Mouse (Mus musculus): Measurements from ENCODE around the gene Mpg. TPM values are rescaled to one million over a fixed set of nuclear protein-coding genes. Genes with fewer than 3 reads are reported as not detected.

Mpg gene
- polyA plus RNA-seq (2014; fragmentation: Nextera tagmentation; extraction: Ambion mirVana) = 39.6 and 42.2 TPM in 2 replicates

DNA sequence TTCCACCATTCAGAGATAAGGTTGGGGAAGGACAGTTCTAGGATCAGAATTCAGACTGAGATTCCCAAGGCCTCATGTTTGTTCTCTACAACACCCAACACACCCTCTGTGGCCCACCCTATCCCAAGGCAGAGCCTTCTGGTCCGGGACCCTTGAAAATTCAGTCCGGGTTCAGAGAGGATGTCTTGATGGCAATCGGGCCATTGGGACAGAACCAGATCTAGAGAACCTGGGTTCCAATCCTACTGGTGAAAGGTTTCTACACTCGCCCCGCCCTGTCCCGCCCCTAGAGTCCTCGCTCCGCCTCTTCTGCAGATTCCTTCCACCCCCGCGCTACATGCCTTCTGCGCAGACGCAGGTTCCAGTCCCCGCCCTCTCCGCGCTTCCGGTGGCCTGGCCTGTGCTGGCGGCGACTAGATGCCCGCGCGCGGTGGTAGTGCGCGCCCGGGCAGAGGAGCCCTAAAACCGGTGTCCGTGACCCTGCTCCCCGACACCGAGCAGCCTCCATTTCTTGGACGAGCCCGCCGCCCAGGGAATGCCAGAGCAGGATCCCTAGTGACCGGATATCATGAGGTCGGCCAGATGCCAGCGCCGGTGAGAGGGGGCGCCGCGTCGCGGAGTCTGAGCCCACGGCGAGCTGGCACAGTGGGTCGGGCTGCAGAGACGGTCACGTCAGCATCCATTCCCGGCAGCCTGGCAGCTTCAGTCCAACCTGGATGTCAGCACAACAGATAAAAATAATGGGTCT, at the start of gene Mpg:
TSS of gene Mpg (plus strand) at position 382 of the 748 bp plus-strand sequence.
- Histone ChIP-seq H3K36me3 (ENCODE audit: insufficient read depth) (peaks cover 32% of the 10 kb centered on the region), H3K4me1 (ENCODE audit: insufficient read depth) (peaks cover 32% of the 10 kb centered on the region), H3K9ac (peak within 1 kb of the TSS; percentile 84), H3K9me3 (ENCODE audit: low read depth, low read length) (no peaks in the 10 kb centered on the region), H3K27me3 (ENCODE audit: insufficient read depth, low read length) (no peaks in the 10 kb centered on the region), H3K27ac (ENCODE audit: low read depth) (peak within 1 kb of the TSS; percentile 98), H3K4me3 (ENCODE audit: low read depth, low read length) (peak within 1 kb of the TSS; percentile 70), H3K4me2 (peak within 1 kb of the TSS; percentile 84)
- ATAC-seq (ENCODE audit: insufficient read depth) = peak; percentile 59
- WGBS = 2% methylated on average over 47 of the region's 47 CpGs
- DNase-seq = peak; percentile 94
- no peak for TF ChIP-seq CTCF (IDR thresholded peaks at IDR 0.05; ENCODE audit: low read depth)

- H3K36me3 ChIP-seq (ENCODE audit: insufficient read depth) = no peaks in the 10 kb centered on the region
- TF ChIP-seq CTCF (IDR thresholded peaks at IDR 0.05; ENCODE audit: low read depth) = no peak
- no peak overlapping the region for H3K27ac ChIP-seq (ENCODE audit: low read depth)
- H3K9me3 ChIP-seq (ENCODE audit: low read depth, low read length) = peaks cover 4% of the 10 kb centered on the region; the same call in 1 of the 2 replicates
- H3K4me2 ChIP-seq = no peak overlapping the region
- H3K27me3 ChIP-seq (ENCODE audit: insufficient read depth, low read length) = no peaks in the 10 kb centered on the region
- no peak overlapping the region for H3K9ac ChIP-seq
- WGBS = 64% methylated on average over 1 of the region's 1 CpGs
- H3K4me3 ChIP-seq (ENCODE audit: low read depth, low read length) = no peak overlapping the region
- DNase-seq (no peak), ATAC-seq (ENCODE audit: insufficient read depth) (no peak)
- H3K4me1 ChIP-seq (ENCODE audit: insufficient read depth) = no peaks in the 10 kb centered on the region
Observed at GRCm38 (mm10) chr11:32178506-32178905, 47.8 kb upstream of the Mpg start.

DNA sequence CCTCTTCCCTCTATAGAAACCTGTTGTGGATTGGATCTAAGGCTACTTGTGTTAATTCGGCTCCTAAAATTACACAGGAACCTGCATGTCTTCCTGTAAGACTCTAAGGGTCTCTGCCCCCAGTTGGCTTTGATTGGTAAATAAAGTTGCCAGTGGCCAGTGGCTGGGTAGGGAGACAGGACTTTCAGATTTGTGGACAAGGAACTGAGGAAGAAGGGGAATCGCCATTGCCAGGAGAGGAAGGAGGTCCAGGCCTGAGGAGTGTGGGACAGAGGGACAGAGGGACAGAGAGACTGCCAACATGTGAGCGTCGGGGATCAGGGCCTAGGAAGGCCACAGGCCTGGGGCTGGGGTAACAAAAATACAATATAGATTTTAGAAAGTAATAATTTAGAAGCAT, 45.1 kb upstream of the Mpg start:
- ATAC-seq (ENCODE audit: insufficient read depth) (no peak), DNase-seq (no peak)
- Histone ChIP-seq H3K4me3 (ENCODE audit: low read depth, low read length) (no peak overlapping the region), H3K27ac (ENCODE audit: low read depth) (no peak overlapping the region), H3K27me3 (ENCODE audit: insufficient read depth, low read length) (no peaks in the 10 kb centered on the region), H3K4me2 (no peak overlapping the region), H3K4me1 (ENCODE audit: insufficient read depth) (no peaks in the 10 kb centered on the region), H3K9ac (no peak overlapping the region), H3K9me3 (ENCODE audit: low read depth, low read length) (peaks cover 4% of the 10 kb centered on the region; the same call in 1 of the 2 replicates), H3K36me3 (ENCODE audit: insufficient read depth) (no peaks in the 10 kb centered on the region)
- TF ChIP-seq CTCF (IDR thresholded peaks at IDR 0.05; ENCODE audit: low read depth) = no peak
- WGBS = 80% methylated on average over 4 of the region's 4 CpGs

DNA sequence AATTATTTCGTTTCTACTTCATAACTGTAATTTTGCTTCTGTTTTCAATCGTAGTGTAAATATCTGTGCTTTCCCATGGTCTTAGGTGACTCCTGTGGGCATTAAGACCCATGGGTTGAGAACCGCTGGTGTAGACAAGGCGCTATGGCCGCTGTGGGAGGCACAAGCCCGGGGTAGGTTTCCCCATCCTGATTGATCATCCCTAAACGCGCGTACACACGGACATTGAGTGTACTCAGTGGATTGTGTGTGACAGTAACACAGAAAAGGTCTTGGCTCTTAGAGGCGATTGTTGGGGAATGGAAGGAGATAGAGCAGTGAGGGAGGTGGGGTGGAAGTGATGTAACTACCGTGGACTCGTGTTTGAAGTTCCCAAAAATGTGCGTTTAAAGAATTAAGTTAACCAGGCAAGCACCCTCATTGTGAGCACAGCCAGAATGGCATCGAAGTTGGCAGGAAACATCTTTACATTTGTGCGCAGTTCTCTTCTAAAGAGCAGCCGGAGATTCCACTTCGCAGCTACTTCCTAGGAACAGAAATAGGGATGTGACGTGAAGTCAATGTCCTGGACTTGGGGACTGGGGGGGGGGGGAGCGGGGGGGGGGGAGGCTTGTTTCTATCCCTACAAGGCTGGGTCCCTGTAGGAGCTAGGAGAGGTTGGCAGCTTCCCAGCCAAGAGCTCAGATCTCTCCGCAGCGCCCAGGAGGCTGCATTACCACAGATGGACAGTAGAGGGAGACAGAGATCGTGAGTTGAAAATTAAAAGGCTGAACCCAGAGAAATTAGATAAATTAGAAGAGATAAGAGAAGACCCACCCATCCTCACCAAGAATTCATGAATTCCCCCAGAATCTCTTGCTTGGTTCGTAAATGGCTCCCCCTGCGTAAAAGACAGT, 44.1 kb upstream of the Mpg start:
- Histone ChIP-seq H3K4me3 (ENCODE audit: low read depth, low read length) (no peak overlapping the region), H3K4me1 (ENCODE audit: insufficient read depth) (no peaks in the 10 kb centered on the region), H3K27me3 (ENCODE audit: insufficient read depth, low read length) (no peaks in the 10 kb centered on the region), H3K27ac (ENCODE audit: low read depth) (no peak overlapping the region), H3K9me3 (ENCODE audit: low read depth, low read length) (peaks cover 4% of the 10 kb centered on the region; the same call in 1 of the 2 replicates), H3K4me2 (no peak overlapping the region), H3K9ac (no peak overlapping the region), H3K36me3 (ENCODE audit: insufficient read depth) (no peaks in the 10 kb centered on the region)
- peak; percentile 93 for TF ChIP-seq CTCF (IDR thresholded peaks at IDR 0.05; ENCODE audit: low read depth)
- ATAC-seq (ENCODE audit: insufficient read depth) = peak; percentile 56; the same call in 1 of the 2 replicates
- 44% methylated on average over 23 of the region's 25 CpGs for WGBS
- DNase-seq = peak; percentile 95

GRCm38 (mm10) chr11:32184469-32184868, 41.8 kb upstream of the Mpg start:
- Histone ChIP-seq H3K9me3 (ENCODE audit: low read depth, low read length) (no peaks in the 10 kb centered on the region), H3K36me3 (ENCODE audit: insufficient read depth) (no peaks in the 10 kb centered on the region), H3K27ac (ENCODE audit: low read depth) (no peak overlapping the region), H3K4me2 (no peak overlapping the region), H3K9ac (no peak overlapping the region), H3K4me1 (ENCODE audit: insufficient read depth) (no peaks in the 10 kb centered on the region), H3K27me3 (ENCODE audit: insufficient read depth, low read length) (no peaks in the 10 kb centered on the region), H3K4me3 (ENCODE audit: low read depth, low read length) (no peak overlapping the region)
- DNase-seq (no peak), ATAC-seq (ENCODE audit: insufficient read depth) (no peak)
- TF ChIP-seq CTCF (IDR thresholded peaks at IDR 0.05; ENCODE audit: low read depth) = no peak
- WGBS = 81% methylated on average over 8 of the region's 8 CpGs

DNA sequence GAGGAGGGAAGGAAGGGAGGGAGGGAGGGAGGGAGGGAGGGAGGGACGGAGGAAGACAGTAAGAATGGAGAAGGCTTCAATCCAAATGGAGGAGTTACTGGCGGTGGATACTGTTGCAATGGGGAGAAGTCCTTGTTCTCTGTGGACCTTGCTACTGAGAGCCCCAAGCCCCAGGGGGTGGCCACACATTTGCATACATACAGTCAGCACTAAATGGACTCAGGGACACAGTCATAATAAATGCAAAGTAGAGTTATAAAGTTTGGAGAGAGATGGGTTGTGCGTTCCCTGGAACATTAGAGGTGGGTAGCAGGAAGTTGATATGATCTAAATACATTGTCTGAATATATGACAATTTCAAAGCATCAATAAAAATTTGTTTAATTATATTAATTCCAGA, 40.3 kb upstream of the Mpg start:
- no peak for TF ChIP-seq CTCF (IDR thresholded peaks at IDR 0.05; ENCODE audit: low read depth)
- Histone ChIP-seq H3K4me2 (no peak overlapping the region), H3K4me1 (ENCODE audit: insufficient read depth) (0 out of 2 replicates have a peak, but pooled peaks cover 4% of the 10 kb centered on the region), H3K27ac (ENCODE audit: low read depth) (no peak overlapping the region), H3K36me3 (ENCODE audit: insufficient read depth) (no peaks in the 10 kb centered on the region), H3K9ac (no peak overlapping the region), H3K27me3 (ENCODE audit: insufficient read depth, low read length) (no peaks in the 10 kb centered on the region), H3K9me3 (ENCODE audit: low read depth, low read length) (no peaks in the 10 kb centered on the region), H3K4me3 (ENCODE audit: low read depth, low read length) (no peak overlapping the region)
- DNase-seq (no peak), ATAC-seq (ENCODE audit: insufficient read depth) (no peak)
- 75% methylated on average over 3 of the region's 3 CpGs for WGBS

DNA sequence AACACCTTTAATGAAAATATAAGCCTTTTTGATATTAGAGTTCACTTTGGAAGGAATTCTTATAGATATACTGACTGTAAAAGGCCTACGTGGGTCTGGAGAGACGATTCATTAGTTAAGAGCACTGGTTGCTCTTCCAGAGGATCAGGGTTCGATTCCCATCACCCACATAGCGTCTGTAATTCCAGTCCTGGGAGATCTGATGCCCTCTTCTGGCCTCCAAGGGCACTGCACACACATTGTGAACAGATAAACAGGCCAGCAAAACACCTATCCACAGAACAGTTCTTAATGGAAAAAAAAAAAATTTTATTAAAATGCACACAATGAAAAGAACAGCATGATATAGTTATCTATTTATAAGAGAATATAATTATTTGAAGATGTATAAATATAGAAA, 39.0 kb upstream of the Mpg start:
- H3K4me1 ChIP-seq (ENCODE audit: insufficient read depth) = 0 out of 2 replicates have a peak, but pooled peaks cover 4% of the 10 kb centered on the region
- peak; percentile 27; the same call in 1 of the 2 replicates for TF ChIP-seq CTCF (IDR thresholded peaks at IDR 0.05; ENCODE audit: low read depth)
- H3K27ac ChIP-seq (ENCODE audit: low read depth) = no peak overlapping the region
- 85% methylated on average over 4 of the region's 4 CpGs for WGBS
- H3K27me3 ChIP-seq (ENCODE audit: insufficient read depth, low read length) = no peaks in the 10 kb centered on the region
- H3K9me3 ChIP-seq (ENCODE audit: low read depth, low read length) = no peaks in the 10 kb centered on the region
- ATAC-seq (ENCODE audit: insufficient read depth) = no peak
- no peak overlapping the region for H3K4me2 ChIP-seq
- no peak overlapping the region for H3K4me3 ChIP-seq (ENCODE audit: low read depth, low read length)
- DNase-seq = no peak
- H3K9ac ChIP-seq = no peak overlapping the region
- H3K36me3 ChIP-seq (ENCODE audit: insufficient read depth) = no peaks in the 10 kb centered on the region
